Mouse (Mus musculus): ENCODE data around the gene Hcst. TPM values are rescaled to one million over a fixed set of nuclear protein-coding genes. Genes with fewer than 3 reads are reported as not detected.

The Hcst gene
- polyA plus RNA-seq, 1 experiment from 2014 or later = 1.1 TPM

Other genes with a start within 250 kb of the Hcst start
- gene Cox7a1, start 235.7 kb downstream of the Hcst start, polyA plus RNA-seq (2014; fragmentation: Nextera tagmentation; extraction: Ambion mirVana) = 6.0 and 6.9 TPM in 2 replicates
- gene Capns1, start 221.0 kb downstream of the Hcst start, polyA plus RNA-seq (2014; fragmentation: Nextera tagmentation; extraction: Ambion mirVana) = 62.0 and 70.7 TPM in 2 replicates
- gene Polr2i, start 187.9 kb downstream of the Hcst start, polyA plus RNA-seq (2014; fragmentation: Nextera tagmentation; extraction: Ambion mirVana) = 179 and 199 TPM in 2 replicates
- 390 and 397 TPM in 2 replicates for gene Tbcb, start 187.6 kb downstream of the Hcst start, polyA plus RNA-seq (2014; fragmentation: Nextera tagmentation; extraction: Ambion mirVana)
- not detected in 2 replicates for gene Ovol3, start 184.1 kb downstream of the Hcst start, polyA plus RNA-seq (2014; fragmentation: Nextera tagmentation; extraction: Ambion mirVana)
- 0.16 and 0.43 TPM in 2 replicates for gene Thap8, start 139.8 kb downstream of the Hcst start, polyA plus RNA-seq (2014; fragmentation: Nextera tagmentation; extraction: Ambion mirVana)
- gene Wdr62, start 139.4 kb downstream of the Hcst start, polyA plus RNA-seq (2014; fragmentation: Nextera tagmentation; extraction: Ambion mirVana) = 5.7 and 5.9 TPM in 2 replicates
- 123 and 146 TPM in 2 replicates for gene Clip3, start 128.1 kb downstream of the Hcst start, polyA plus RNA-seq (2014; fragmentation: Nextera tagmentation; extraction: Ambion mirVana)
- 119 and 123 TPM in 2 replicates for gene Alkbh6, start 111.1 kb downstream of the Hcst start, polyA plus RNA-seq (2014; fragmentation: Nextera tagmentation; extraction: Ambion mirVana)
- 10.7 and 11.9 TPM in 2 replicates for gene Syne4, start 105.0 kb downstream of the Hcst start, polyA plus RNA-seq (2014; fragmentation: Nextera tagmentation; extraction: Ambion mirVana)
- gene E130208F15Rik, start 98.1 kb downstream of the Hcst start, polyA plus RNA-seq (2014; fragmentation: Nextera tagmentation; extraction: Ambion mirVana) = not detected in 2 replicates
- 16.5 and 19.2 TPM in 2 replicates for gene Sdhaf1, start 96.0 kb downstream of the Hcst start, polyA plus RNA-seq (2014; fragmentation: Nextera tagmentation; extraction: Ambion mirVana)
- gene Lrfn3, start 57.1 kb downstream of the Hcst start, polyA plus RNA-seq (2014; fragmentation: Nextera tagmentation; extraction: Ambion mirVana) = 14.5 and 15.0 TPM in 2 replicates
- 27.2 and 35.6 TPM in 2 replicates for gene Tyrobp, start 6.1 kb downstream of the Hcst start, polyA plus RNA-seq (2014; fragmentation: Nextera tagmentation; extraction: Ambion mirVana)
- gene Nfkbid, start 1.9 kb upstream of the Hcst start, polyA plus RNA-seq (2014; fragmentation: Nextera tagmentation; extraction: Ambion mirVana) = 1.8 and 2.9 TPM in 2 replicates
- gene Aplp1, start 25.7 kb upstream of the Hcst start, polyA plus RNA-seq (2014; fragmentation: Nextera tagmentation; extraction: Ambion mirVana) = 690 and 752 TPM in 2 replicates
- 1.8 and 2.4 TPM in 2 replicates for gene Kirrel2, start 37.8 kb upstream of the Hcst start, polyA plus RNA-seq (2014; fragmentation: Nextera tagmentation; extraction: Ambion mirVana)
- 0.54 and 0.83 TPM in 2 replicates for gene Nphs1, start 38.5 kb upstream of the Hcst start, polyA plus RNA-seq (2014; fragmentation: Nextera tagmentation; extraction: Ambion mirVana)
- 0.48 TPM in 1 of 2 replicates, not detected in the other for gene Prodh2, start 73.8 kb upstream of the Hcst start, polyA plus RNA-seq (2014; fragmentation: Nextera tagmentation; extraction: Ambion mirVana)
- 112 TPM in 2 replicates for gene Arhgap33, start 115.2 kb upstream of the Hcst start, polyA plus RNA-seq (2014; fragmentation: Nextera tagmentation; extraction: Ambion mirVana)
- 9.3 and 12.6 TPM in 2 replicates for gene Hspb6, start 132.3 kb upstream of the Hcst start, polyA plus RNA-seq (2014; fragmentation: Nextera tagmentation; extraction: Ambion mirVana)
- 10.4 and 11.0 TPM in 2 replicates for gene Proser3, start 132.4 kb upstream of the Hcst start, polyA plus RNA-seq (2014; fragmentation: Nextera tagmentation; extraction: Ambion mirVana)
- 49.2 and 49.4 TPM in 2 replicates for gene Lin37, start 140.0 kb upstream of the Hcst start, polyA plus RNA-seq (2014; fragmentation: Nextera tagmentation; extraction: Ambion mirVana)
- 88.7 and 105 TPM in 2 replicates for gene U2af1l4, start 143.4 kb upstream of the Hcst start, polyA plus RNA-seq (2014; fragmentation: Nextera tagmentation; extraction: Ambion mirVana)
- 6.5 and 9.2 TPM in 2 replicates for gene Gm49396, start 143.5 kb upstream of the Hcst start, polyA plus RNA-seq (2014; fragmentation: Nextera tagmentation; extraction: Ambion mirVana)
- gene Psenen, start 143.8 kb upstream of the Hcst start, polyA plus RNA-seq (2014; fragmentation: Nextera tagmentation; extraction: Ambion mirVana) = 109 and 118 TPM in 2 replicates
- 2.2 and 3.1 TPM in 2 replicates for gene Igflr1, start 145.6 kb upstream of the Hcst start, polyA plus RNA-seq (2014; fragmentation: Nextera tagmentation; extraction: Ambion mirVana)
- gene Kmt2b, start 168.9 kb upstream of the Hcst start, polyA plus RNA-seq (2014; fragmentation: Nextera tagmentation; extraction: Ambion mirVana) = 11.4 and 12.9 TPM in 2 replicates
- 0.35 and 0.42 TPM in 2 replicates for gene Zbtb32, start 179.1 kb upstream of the Hcst start, polyA plus RNA-seq (2014; fragmentation: Nextera tagmentation; extraction: Ambion mirVana)
- 0.43 and 0.76 TPM in 2 replicates for gene Upk1a, start 193.0 kb upstream of the Hcst start, polyA plus RNA-seq (2014; fragmentation: Nextera tagmentation; extraction: Ambion mirVana)
- gene Cox6b1, start 206.3 kb upstream of the Hcst start, polyA plus RNA-seq (2014; fragmentation: Nextera tagmentation; extraction: Ambion mirVana) = 1,184 and 1,299 TPM in 2 replicates
- gene Etv2, start 216.0 kb upstream of the Hcst start, polyA plus RNA-seq (2014; fragmentation: Nextera tagmentation; extraction: Ambion mirVana) = 0.19 TPM in 1 of 2 replicates, not detected in the other
- 115 and 118 TPM in 2 replicates for gene Rbm42, start 230.5 kb upstream of the Hcst start, polyA plus RNA-seq (2014; fragmentation: Nextera tagmentation; extraction: Ambion mirVana)
- gene Haus5, start 245.1 kb upstream of the Hcst start, polyA plus RNA-seq (2014; fragmentation: Nextera tagmentation; extraction: Ambion mirVana) = 20.0 and 20.6 TPM in 2 replicates